Mouse (Mus musculus) liver, embryonic 14.5 days (tissue): ENCODE measurements at regions not wholly inside any gene's neighbourhood (a gene's known extent, or its start where the extent isn't known, plus 50 kb on each side); places are given as distances from the start of the nearest gene placed in this dataset.

ENCODE experiments used
- CTCF ChIP-seq: IDR thresholded peaks from 2 replicates; pipeline ENCODE4 v1.5.1; 2016; ENCODE audit warnings: antibody characterized with exemption, low read depth, control low read depth
- EP300 ChIP-seq: IDR thresholded peaks from 2 replicates; pipeline ENCODE4 v1.6.1; 2016; ENCODE audit warnings: antibody characterized with exemption, low read depth

- TF ChIP-seq CTCF (no peak), EP300 (no peak)
Measured at GRCm38 (mm10) chr15:62186548-62186947, 1263.7 kb upstream of the A1bg start.
